Mouse (Mus musculus) heart, embryonic 16.5 days (tissue): ENCODE measurements around the gene Aifm2. TPM values are rescaled to one million over a fixed set of nuclear protein-coding genes. Genes with fewer than 3 reads are reported as not detected.

Experiments used
- ATAC-seq: fragments of 200-750 bp; cut with Nextera tagmentation; replicated peaks from 2 replicates; pipeline ENCODE4 v1.8.0; 2017; ENCODE audit warnings: moderate number of reproducible peaks; ENCODE audit not compliant: insufficient read depth, low FRiP score; ENCODE audit errors: extremely low read depth
- H3K27ac ChIP-seq: fragments of 300-500 bp; sonication (generic); 2 replicates; pipeline ENCODE4 v1.5.1; 2014; ENCODE audit warnings: mild to moderate bottlenecking, low read length, control low read depth, moderate library complexity
- H3K27me3 ChIP-seq: fragments of 300-500 bp; sonication (generic); 2 replicates; pipeline ENCODE4 v1.6.1; 2014; ENCODE audit warnings: low read length, mixed read lengths; ENCODE audit not compliant: control insufficient read depth, insufficient read depth
- H3K36me3 ChIP-seq: fragments of 300-500 bp; sonication (generic); 2 replicates; pipeline ENCODE4 v1.6.1; 2014; ENCODE audit not compliant: control insufficient read depth, insufficient read depth
- H3K4me1 ChIP-seq: fragments of 300-500 bp; sonication (generic); 2 replicates; pipeline ENCODE4 v1.6.1; 2014; ENCODE audit warnings: low read length, mixed read lengths; ENCODE audit not compliant: control insufficient read depth, insufficient read depth
- H3K4me2 ChIP-seq: fragments of 300-500 bp; sonication (generic); 2 replicates; pipeline ENCODE4 v1.6.1; 2014; ENCODE audit warnings: low read depth, mild to moderate bottlenecking, control low read depth, low read length
- H3K4me3 ChIP-seq: fragments of 300-500 bp; sonication (generic); 2 replicates; pipeline ENCODE4 v1.5.1; 2014; ENCODE audit warnings: mild to moderate bottlenecking, control low read depth, low read length
- H3K9ac ChIP-seq: fragments of 300-500 bp; sonication (generic); 2 replicates; pipeline ENCODE4 v1.6.1; 2014; ENCODE audit warnings: low read length, control low read depth
- H3K9me3 ChIP-seq: fragments of 300-500 bp; sonication (generic); replicated peaks from 2 replicates; pipeline ENCODE4 v1.6.1; 2016; ENCODE audit warnings: low read length; ENCODE audit not compliant: control insufficient read depth
- WGBS: fragments of 180-500 bp; shearing (Covaris S2); extraction: QIAGEN DNeasy Blood & Tissue Kit; methylation state at CpG from one replicate; pipeline ENCODE4 v1.1.7; 2014; 5-methylcytosine and 5-hydroxymethylcytosine counted together
- polyA plus RNA-seq: library from polyadenylated mRNA; unstranded; fragments of >200 nt; fragmentation: Nextera tagmentation; extraction: Ambion mirVana; gene quantifications from 2 replicates; pipeline ENCODE4 v1.2.1, GENCODE M21; 2015

Gene Aifm2
- 26.0 and 27.1 TPM in 2 replicates for polyA plus RNA-seq

DNA sequence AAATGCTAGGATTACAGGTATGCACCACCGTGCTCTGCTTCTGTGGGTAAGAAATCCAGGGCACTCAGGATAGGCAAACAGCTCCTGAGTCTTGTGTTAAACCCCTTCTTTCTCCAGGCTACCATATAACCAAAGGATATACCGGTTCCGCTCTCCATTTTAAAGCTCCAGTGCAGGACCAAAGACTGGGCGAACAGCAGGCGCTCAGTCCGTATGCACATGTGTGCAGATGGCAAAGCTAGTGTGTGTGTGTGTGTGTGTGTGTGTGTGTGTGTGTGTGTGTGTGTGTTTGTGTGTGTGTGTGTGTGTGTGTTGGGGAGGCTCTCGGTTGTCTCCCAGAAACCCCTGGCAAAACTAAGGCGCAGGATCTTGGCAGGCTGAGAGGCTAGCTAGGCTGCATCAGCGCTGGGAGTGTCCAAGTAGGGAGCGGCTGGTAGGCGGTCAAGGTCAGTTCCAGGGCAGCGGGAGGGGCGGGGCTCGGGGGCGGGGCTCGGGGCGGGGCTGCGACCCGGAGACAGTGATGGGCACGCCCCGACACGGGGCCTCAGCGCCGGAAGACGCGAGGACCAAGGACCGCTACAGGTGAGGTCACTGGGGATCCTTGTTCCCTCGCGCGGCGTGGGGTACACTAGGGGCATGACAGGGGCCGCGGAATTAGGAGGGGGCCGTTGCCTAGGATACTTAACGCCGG lies at the start of gene Aifm2:
Gene Aifm2 (plus strand): TSS at position 493 of the 691 bp plus-strand sequence.
- no peaks in the 10 kb centered on the region for H3K36me3 ChIP-seq
- H3K4me1 ChIP-seq, result peaks cover 15% of the 10 kb centered on the region
- peak within 1 kb of the TSS; percentile 62 for H3K27ac ChIP-seq
- H3K9me3 ChIP-seq, result no peaks in the 10 kb centered on the region
- no peaks in the 10 kb centered on the region for H3K27me3 ChIP-seq
- H3K4me2 ChIP-seq, result peak within 1 kb of the TSS; percentile 73
- WGBS, result 11% methylated on average over 36 of the region's 36 CpGs
- peak; percentile 91 for ATAC-seq
- H3K9ac ChIP-seq, result peak within 1 kb of the TSS; percentile 68
- peak within 1 kb of the TSS; percentile 60 for H3K4me3 ChIP-seq

DNA sequence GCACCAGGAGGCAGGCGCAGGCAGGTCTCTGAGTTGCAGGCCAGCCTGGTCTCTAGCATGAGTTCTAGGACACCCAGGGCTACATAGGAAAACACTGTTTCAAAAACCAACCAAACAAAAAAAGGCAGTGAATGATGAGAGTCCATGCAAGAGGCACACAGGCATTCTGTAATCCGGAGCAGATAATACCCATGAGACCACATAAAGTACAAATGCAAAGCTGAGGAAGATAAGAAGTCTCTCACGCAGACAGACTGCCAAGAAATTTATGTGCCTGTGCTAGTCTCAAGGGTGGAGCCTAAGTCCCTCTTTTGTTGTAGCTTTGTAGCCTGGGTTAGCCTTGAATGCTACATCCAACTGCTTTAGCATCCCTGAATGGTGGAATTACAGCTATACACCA lies 49.4 kb upstream of the Aifm2 start:
- Histone ChIP-seq H3K27ac (no peak overlapping the region), H3K27me3 (no peaks in the 10 kb centered on the region)
- ATAC-seq, result no peak

DNA sequence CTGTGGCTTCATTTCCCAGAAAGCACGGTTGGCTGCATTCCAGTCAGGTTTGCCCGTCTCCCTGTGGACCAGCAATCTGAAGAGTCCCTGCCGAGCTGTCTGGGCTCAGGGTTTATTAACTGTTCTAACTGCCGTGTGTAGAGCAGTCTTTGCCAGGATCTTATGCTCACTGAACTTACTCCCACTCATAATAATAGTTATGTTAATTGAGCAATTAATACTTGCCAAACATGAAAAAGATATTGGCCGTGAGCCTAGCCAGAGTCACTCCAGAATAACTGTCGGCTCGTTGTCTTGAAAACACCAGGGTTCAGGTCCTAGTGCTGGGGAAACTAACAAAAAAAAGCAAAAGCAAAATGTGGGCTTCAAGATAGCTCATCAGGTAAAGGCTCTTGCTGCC lies 45.8 kb upstream of the Aifm2 start:
- Histone ChIP-seq H3K27ac (no peak overlapping the region), H3K27me3 (no peaks in the 10 kb centered on the region), H3K9me3 (no peaks in the 10 kb centered on the region), H3K9ac (no peak overlapping the region), H3K4me3 (no peak overlapping the region), H3K4me1 (no peaks in the 10 kb centered on the region), H3K4me2 (no peak overlapping the region), H3K36me3 (peaks cover 44% of the 10 kb centered on the region)
- ATAC-seq, result no peak
- 82% methylated on average over 7 of the region's 7 CpGs for WGBS

More for the DNA sequence above, 49.4 kb upstream of the Aifm2 start:
- no peaks in the 10 kb centered on the region for H3K4me1 ChIP-seq
- H3K4me2 ChIP-seq, result no peak overlapping the region
- WGBS, result 58% methylated on average over 3 of the region's 3 CpGs
- H3K9me3 ChIP-seq, result no peaks in the 10 kb centered on the region
- peaks cover 35% of the 10 kb centered on the region for H3K36me3 ChIP-seq
- no peak overlapping the region for H3K4me3 ChIP-seq
- H3K9ac ChIP-seq, result no peak overlapping the region

DNA sequence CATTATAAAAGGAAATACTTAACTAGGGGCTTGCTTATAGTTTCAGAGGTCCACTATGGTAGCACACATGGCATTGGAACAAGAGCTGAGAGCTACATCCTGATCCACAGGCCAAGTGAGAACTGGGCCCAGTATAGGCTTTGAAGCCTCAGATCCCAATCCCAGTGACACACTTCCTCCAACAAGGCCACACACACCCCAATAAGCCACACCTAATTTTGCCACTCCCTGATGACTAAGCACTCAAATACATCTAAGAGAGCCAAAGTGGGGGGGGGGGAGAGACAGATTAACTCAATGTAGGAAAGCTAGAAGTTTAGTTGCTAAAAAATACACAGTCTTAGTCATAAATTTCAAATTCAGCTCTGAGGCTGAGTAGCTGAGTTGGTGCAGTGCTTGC lies 45.2 kb upstream of the Aifm2 start:
- H3K4me2 ChIP-seq, result no peak overlapping the region
- no peaks in the 10 kb centered on the region for H3K9me3 ChIP-seq
- no peak overlapping the region for H3K27ac ChIP-seq
- no peak overlapping the region for H3K9ac ChIP-seq
- H3K4me1 ChIP-seq, result no peaks in the 10 kb centered on the region
- H3K4me3 ChIP-seq, result no peak overlapping the region
- ATAC-seq, result no peak
- peaks cover 45% of the 10 kb centered on the region for H3K36me3 ChIP-seq
- H3K27me3 ChIP-seq, result no peaks in the 10 kb centered on the region

DNA sequence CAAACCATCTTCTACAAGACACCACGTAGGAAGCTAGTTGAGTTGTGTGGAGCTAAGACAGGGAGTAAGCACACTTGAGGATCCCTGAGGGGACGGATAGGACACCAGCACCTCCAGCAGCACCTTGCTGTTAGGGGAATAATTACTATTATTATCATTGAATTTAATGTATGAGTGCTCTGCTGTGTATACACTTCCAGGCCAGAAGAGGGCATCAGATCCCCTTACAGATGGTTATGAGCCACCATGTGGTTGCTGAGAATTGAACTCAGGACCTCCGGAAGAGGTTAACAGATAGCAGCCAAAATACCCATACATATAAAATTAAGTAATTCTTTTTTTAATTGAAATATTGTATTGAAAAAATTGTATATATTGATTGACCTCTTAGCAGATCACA lies 44.3 kb upstream of the Aifm2 start:
- H3K27me3 ChIP-seq, result no peaks in the 10 kb centered on the region
- no peak overlapping the region for H3K27ac ChIP-seq
- no peaks in the 10 kb centered on the region for H3K9me3 ChIP-seq
- H3K4me2 ChIP-seq, result no peak overlapping the region
- peaks cover 43% of the 10 kb centered on the region for H3K36me3 ChIP-seq
- no peak overlapping the region for H3K4me3 ChIP-seq
- no peaks in the 10 kb centered on the region for H3K4me1 ChIP-seq
- H3K9ac ChIP-seq, result no peak overlapping the region
- WGBS, result 97% methylated on average over 3 of the region's 3 CpGs
- ATAC-seq, result no peak

DNA sequence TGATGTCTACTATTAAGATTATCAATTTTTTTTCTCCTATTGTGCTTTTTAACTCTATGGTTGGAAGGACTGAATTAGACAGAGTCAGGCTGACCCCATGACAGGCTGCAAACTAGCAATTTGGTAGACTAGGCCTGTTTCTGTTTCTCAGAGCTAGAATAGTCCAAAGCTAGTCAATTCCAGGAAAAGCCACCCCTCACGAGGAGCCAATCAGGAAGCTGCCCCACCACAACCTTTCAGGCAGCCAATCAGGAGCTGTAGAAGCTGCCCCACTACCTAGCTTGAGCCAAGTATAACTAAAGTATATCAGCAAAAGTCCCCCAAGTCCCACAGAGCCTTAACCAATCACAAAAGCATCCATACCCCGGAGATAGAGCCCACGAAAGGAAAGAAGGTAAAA lies 39.1 kb upstream of the Aifm2 start:
- ATAC-seq, result no peak
- Histone ChIP-seq H3K27me3 (no peaks in the 10 kb centered on the region), H3K9me3 (no peaks in the 10 kb centered on the region), H3K27ac (no peak overlapping the region), H3K4me2 (no peak overlapping the region), H3K36me3 (peaks cover 16% of the 10 kb centered on the region), H3K4me1 (peaks cover 3% of the 10 kb centered on the region; the same call in 1 of the 2 replicates), H3K4me3 (no peak overlapping the region), H3K9ac (no peak overlapping the region)
- WGBS, result 72% methylated on average over 3 of the region's 3 CpGs

DNA sequence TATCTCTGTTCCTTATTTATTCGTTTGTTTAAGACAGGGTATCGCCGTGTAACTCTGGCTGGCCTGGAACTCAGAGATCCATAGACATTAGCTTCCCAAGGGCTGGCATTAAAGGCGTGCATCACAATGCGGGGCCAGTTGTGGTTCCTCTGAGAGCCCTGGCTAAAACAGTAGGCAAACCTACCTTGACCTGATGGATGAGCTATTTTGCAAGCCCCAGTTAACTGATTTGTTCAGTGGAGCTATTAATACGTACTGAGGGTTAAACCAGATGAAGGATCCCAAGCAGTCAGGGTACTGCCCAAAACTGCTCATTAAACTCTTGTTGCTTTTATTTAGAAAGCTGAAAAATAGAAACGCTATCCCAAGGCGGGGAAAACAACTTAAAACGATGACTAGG lies 35.5 kb upstream of the Aifm2 start:
- H3K27ac ChIP-seq, result peak overlapping the region; percentile 90
- peak overlapping the region; percentile 83 for H3K9ac ChIP-seq
- ATAC-seq, result 0 out of 2 replicates have a peak, but pooled peaks have one; percentile 1
- no peaks in the 10 kb centered on the region for H3K27me3 ChIP-seq
- H3K4me1 ChIP-seq, result peaks cover 10% of the 10 kb centered on the region
- H3K9me3 ChIP-seq, result no peaks in the 10 kb centered on the region
- H3K4me2 ChIP-seq, result peak overlapping the region; percentile 87
- 0 out of 2 replicates have a peak, but pooled peaks cover 5% of the 10 kb centered on the region for H3K36me3 ChIP-seq
- H3K4me3 ChIP-seq, result peak overlapping the region; percentile 99
- WGBS, result 33% methylated on average over 9 of the region's 9 CpGs

DNA sequence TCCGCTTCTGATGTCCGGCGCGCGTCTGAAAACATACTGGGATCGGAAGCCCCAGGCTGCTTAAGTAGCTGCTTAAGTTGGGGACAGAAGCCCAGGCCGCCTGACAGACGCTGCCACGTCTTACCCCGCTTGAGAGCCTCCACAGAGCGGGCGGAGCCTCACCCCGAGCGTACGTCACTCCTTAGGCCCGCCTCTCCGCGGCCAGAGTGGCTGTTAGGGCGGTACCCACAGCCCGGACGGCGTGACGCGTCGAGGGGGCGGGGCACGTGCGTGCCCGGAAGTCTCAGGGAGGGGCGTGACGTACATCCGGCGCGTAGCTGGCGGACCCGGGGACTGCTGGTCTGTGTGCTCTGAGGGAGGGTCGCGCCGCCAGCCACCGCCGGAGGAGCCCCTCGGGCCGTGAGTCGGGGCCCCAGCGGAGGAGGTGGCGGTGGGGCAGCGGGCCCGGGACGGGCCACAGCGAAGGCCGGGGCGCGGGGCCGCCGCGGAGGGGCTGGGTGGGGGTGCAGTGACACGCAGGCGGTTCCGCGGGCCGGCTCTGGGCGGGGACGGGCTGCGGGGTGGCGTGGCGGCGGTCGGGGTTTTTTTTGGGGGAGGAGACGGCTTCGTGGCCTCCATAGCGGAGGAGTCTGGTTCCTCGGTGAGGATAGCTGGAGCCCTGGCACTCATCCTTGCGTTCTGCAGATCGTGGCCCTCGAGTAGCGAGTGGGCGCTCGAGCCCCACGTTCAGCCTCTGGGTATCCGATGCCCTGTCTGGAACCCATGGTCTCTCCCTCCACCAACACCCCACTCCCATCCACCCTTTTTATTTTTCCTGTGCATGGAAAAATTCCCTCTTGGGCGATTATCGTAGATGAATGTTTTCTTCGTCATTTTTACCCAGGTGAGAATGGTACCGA lies 34.8 kb upstream of the Aifm2 start, which contains the start of gene Sar1a:
Gene Sar1a (plus strand): TSS at position 285 of the 899 bp plus-strand sequence.
- peak; percentile 100 for ATAC-seq
- Histone ChIP-seq H3K9ac (peak within 1 kb of the TSS; percentile 98), H3K4me1 (peaks cover 10% of the 10 kb centered on the region), H3K4me3 (peak within 1 kb of the TSS; percentile 99), H3K27ac (peak within 1 kb of the TSS; percentile 90), H3K9me3 (no peaks in the 10 kb centered on the region), H3K4me2 (peak within 1 kb of the TSS; percentile 87), H3K36me3 (peaks cover 6% of the 10 kb centered on the region; the same call in 1 of the 2 replicates), H3K27me3 (no peaks in the 10 kb centered on the region)
- under 1% methylated on average over 78 of the region's 84 CpGs for WGBS

DNA sequence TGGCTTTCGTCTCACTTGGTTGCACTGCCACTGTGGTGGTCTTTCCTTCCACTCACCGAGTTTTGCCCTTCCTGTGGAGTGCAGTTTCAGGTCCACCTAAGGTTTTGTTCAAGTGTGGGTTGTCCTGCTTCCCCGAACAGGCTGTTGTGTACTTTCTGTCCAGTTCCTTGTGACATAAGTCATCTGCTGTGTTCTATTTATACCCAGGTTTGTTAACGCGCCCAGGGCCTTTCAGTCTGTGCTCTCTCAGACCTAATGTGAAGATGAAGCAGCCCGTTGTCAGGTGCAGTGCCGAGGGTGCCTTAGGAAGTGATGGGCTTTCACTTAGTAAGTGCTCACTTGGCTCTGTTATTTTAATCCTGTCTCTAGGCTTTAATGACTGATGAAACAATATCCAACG lies 25.7 kb upstream of the Aifm2 start:
- H3K27ac ChIP-seq, result no peak overlapping the region
- H3K4me3 ChIP-seq, result no peak overlapping the region
- no peak overlapping the region for H3K9ac ChIP-seq
- H3K4me1 ChIP-seq, result no peaks in the 10 kb centered on the region
- no peak for ATAC-seq
- H3K27me3 ChIP-seq, result no peaks in the 10 kb centered on the region
- H3K36me3 ChIP-seq, result peaks cover 73% of the 10 kb centered on the region
- H3K4me2 ChIP-seq, result no peak overlapping the region
- WGBS, result 67% methylated on average over 8 of the region's 8 CpGs
- no peaks in the 10 kb centered on the region for H3K9me3 ChIP-seq
